Mouse (Mus musculus) small intestine, adult 2 months (tissue): ENCODE measurements around the gene Slc20a1.

Experiments used
- CTCF ChIP-seq: fragments of 200-500 bp; IDR thresholded peaks from 2 replicates; pipeline ENCODE4 v1.5.1; 2012; ENCODE audit warnings: low read depth, mild to moderate bottlenecking, control low read depth, inconsistent platforms, low read length, moderate library complexity, mixed read lengths; ENCODE audit not compliant: insufficient replicate concordance, insufficient read length; ENCODE audit errors: extremely low read depth
- POLR2A ChIP-seq: fragments of 200-500 bp; IDR thresholded peaks from 2 replicates; pipeline ENCODE4 v1.6.1; 2012; ENCODE audit warnings: low read depth, mild to moderate bottlenecking, control low read depth, inconsistent platforms, low read length, moderate library complexity

DNA sequence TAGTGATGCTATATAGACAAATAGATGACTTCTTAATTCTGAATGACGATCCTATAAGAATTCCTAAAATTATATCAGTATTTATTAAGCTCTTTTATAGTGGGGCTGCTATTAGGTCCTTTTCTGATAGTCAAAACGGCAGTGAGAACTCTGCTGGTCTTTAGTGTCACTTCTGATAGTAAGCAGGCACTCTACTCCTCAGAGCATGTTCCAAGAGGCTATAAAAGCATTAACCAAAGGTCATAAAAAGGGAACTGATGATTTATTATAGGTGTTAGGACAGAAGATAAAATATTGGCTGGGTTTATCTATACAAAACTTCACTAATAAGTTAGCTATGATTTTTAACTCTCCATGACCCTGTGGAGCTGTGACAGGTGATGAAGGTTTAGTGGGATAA lies 55.5 kb downstream of the Slc20a1 start:
- TF ChIP-seq POLR2A (no peak), CTCF (no peak)
